Mouse (Mus musculus): ENCODE results near the gene Gm36864. TPM values are rescaled to one million over a fixed set of nuclear protein-coding genes. Genes with fewer than 3 reads are reported as not detected.
A peak's percentile ranks its signal among the peaks of the same experiment; 100 is the strongest.
"Not testable (repeated sequence)": the region's sequence is repeated elsewhere in the genome, so short reads cannot be mapped to it uniquely, and the experiment has no call there.

Gm36864 gene
- polyA plus RNA-seq, 1 experiment from 2014 or later: not detected

GRCm38 (mm10) chr7:44241163-44241562 lies 5.2 kb downstream of the Gm36864 start:
- 71% methylated on average over 2 of the region's 2 CpGs for WGBS
- Histone ChIP-seq H3K27ac (replicated peaks) (no peak overlapping the region), H3K4me3 (no peak overlapping the region), H3K4me2 (replicated peaks) (no peak overlapping the region), H3K9ac (replicated peaks) (no peak overlapping the region), H3K4me1 (peaks cover 9% of the 10 kb centered on the region), H3K36me3 (no peaks in the 10 kb centered on the region), H3K9me3 (no peaks in the 10 kb centered on the region), H3K27me3 (no peaks in the 10 kb centered on the region; the same call in 1 of the 2 replicates)
- ATAC-seq (replicated peaks): no peak

GRCm38 (mm10) chr7:44244080-44244479 lies 8.1 kb downstream of the Gm36864 start:
- H3K36me3 ChIP-seq: peaks cover 7% of the 10 kb centered on the region; the same call in 1 of the 2 replicates
- WGBS: 48% methylated on average over 1 of the region's 1 CpGs
- H3K9me3 ChIP-seq: no peaks in the 10 kb centered on the region
- no peak overlapping the region for H3K9ac ChIP-seq (replicated peaks)
- peaks cover 26% of the 10 kb centered on the region for H3K4me1 ChIP-seq
- H3K27ac ChIP-seq (replicated peaks): no peak overlapping the region
- H3K27me3 ChIP-seq: no peaks in the 10 kb centered on the region; the same call in 1 of the 2 replicates
- no peak overlapping the region for H3K4me3 ChIP-seq
- no peak for ATAC-seq (replicated peaks)
- H3K4me2 ChIP-seq (replicated peaks): no peak overlapping the region

GRCm38 (mm10) chr7:44246055-44246983 lies 10.3 kb downstream of the Gm36864 start, which contains the start of the genes 1700028J19Rik and 2410002F23Rik:
TSS of gene 1700028J19Rik (minus strand) at chr7:44246695.
TSS of gene 2410002F23Rik (plus strand) at chr7:44246722.
- peak; percentile 86 for ATAC-seq (replicated peaks)
- WGBS: under 1% methylated on average over 62 of the region's 62 CpGs
- H3K9ac ChIP-seq (replicated peaks): peak within 1 kb of the TSS; percentile 91

GRCm38 (mm10) chr7:44246984-44247470 lies 11.1 kb downstream of the Gm36864 start:
- peak; percentile 36 for ATAC-seq (replicated peaks)
- Histone ChIP-seq H3K36me3 (peaks cover 29% of the 10 kb centered on the region), H3K27me3 (no peaks in the 10 kb centered on the region; the same call in 1 of the 2 replicates), H3K9me3 (no peaks in the 10 kb centered on the region), H3K4me2 (replicated peaks) (peak overlapping the region; percentile 69), H3K9ac (replicated peaks) (peak overlapping the region; percentile 91), H3K4me3 (peak overlapping the region; percentile 94), H3K27ac (replicated peaks) (peak overlapping the region; percentile 96), H3K4me1 (peaks cover 36% of the 10 kb centered on the region)
- WGBS: under 1% methylated on average over 23 of the region's 23 CpGs

More at GRCm38 (mm10) chr7:44246055-44246983, 10.3 kb downstream of the Gm36864 start, which contains the start of the genes 1700028J19Rik and 2410002F23Rik:
- H3K27ac ChIP-seq (replicated peaks): peak within 1 kb of the TSS; percentile 96
- peaks cover 36% of the 10 kb centered on the region for H3K4me1 ChIP-seq
- no peaks in the 10 kb centered on the region for H3K9me3 ChIP-seq
- peaks cover 27% of the 10 kb centered on the region for H3K36me3 ChIP-seq
- H3K4me2 ChIP-seq (replicated peaks): peak within 1 kb of the TSS; percentile 69
- no peaks in the 10 kb centered on the region; the same call in 1 of the 2 replicates for H3K27me3 ChIP-seq
- peak within 1 kb of the TSS; percentile 94 for H3K4me3 ChIP-seq

- H3K36me3 ChIP-seq: peaks cover 38% of the 10 kb centered on the region
- no peak overlapping the region for H3K27ac ChIP-seq (replicated peaks)
- peak overlapping the region; percentile 91 for H3K9ac ChIP-seq (replicated peaks)
- WGBS: 92% methylated on average over 2 of the region's 2 CpGs
- H3K4me2 ChIP-seq (replicated peaks): peak overlapping the region; percentile 69
- no peaks in the 10 kb centered on the region; the same call in 1 of the 2 replicates for H3K27me3 ChIP-seq
- no peak for ATAC-seq (replicated peaks)
- H3K4me1 ChIP-seq: peaks cover 40% of the 10 kb centered on the region
- H3K9me3 ChIP-seq: no peaks in the 10 kb centered on the region
- peak overlapping the region; percentile 94 for H3K4me3 ChIP-seq
These were observed 12.0 kb downstream of the Gm36864 start for GRCm38 (mm10) chr7:44247971-44248370.

GRCm38 (mm10) chr7:44249248-44249647 lies 13.3 kb downstream of the Gm36864 start:
- no peak for ATAC-seq (replicated peaks)
- H3K4me2 ChIP-seq (replicated peaks): no peak overlapping the region
- no peak overlapping the region for H3K27ac ChIP-seq (replicated peaks)
- 93% methylated on average over 4 of the region's 4 CpGs for WGBS
- H3K27me3 ChIP-seq: no peaks in the 10 kb centered on the region
- no peak overlapping the region for H3K9ac ChIP-seq (replicated peaks)
- peaks cover 45% of the 10 kb centered on the region for H3K36me3 ChIP-seq
- H3K9me3 ChIP-seq: no peaks in the 10 kb centered on the region
- peaks cover 40% of the 10 kb centered on the region for H3K4me1 ChIP-seq
- H3K4me3 ChIP-seq: no peak overlapping the region

- not testable (repeated sequence) for H3K9me3 ChIP-seq; H3K9ac ChIP-seq (replicated peaks); ATAC-seq (replicated peaks); H3K27me3 ChIP-seq; H3K4me2 ChIP-seq (replicated peaks); H3K4me3 ChIP-seq; H3K27ac ChIP-seq (replicated peaks)
- Histone ChIP-seq H3K36me3 (peaks cover 49% of the 10 kb centered on the region), H3K4me1 (peaks cover 32% of the 10 kb centered on the region)
- 88% methylated on average over 17 of the region's 17 CpGs for WGBS
These were observed 14.8 kb downstream of the Gm36864 start for GRCm38 (mm10) chr7:44250732-44251275.

GRCm38 (mm10) chr7:44253023-44253616 lies 17.1 kb downstream of the Gm36864 start:
- Histone ChIP-seq H3K9me3 (no peaks in the 10 kb centered on the region), H3K4me2 (replicated peaks) (no peak overlapping the region), H3K9ac (replicated peaks) (no peak overlapping the region), H3K27me3 (no peaks in the 10 kb centered on the region), H3K27ac (replicated peaks) (no peak overlapping the region), H3K4me1 (peaks cover 22% of the 10 kb centered on the region), H3K36me3 (peaks cover 50% of the 10 kb centered on the region), H3K4me3 (no peak overlapping the region)
- 66% methylated on average over 15 of the region's 15 CpGs for WGBS
- 0 out of 2 replicates have a peak, but pooled peaks have one; percentile 10 for ATAC-seq (replicated peaks)

- WGBS: 85% methylated on average over 6 of the region's 6 CpGs
- Histone ChIP-seq H3K36me3 (peaks cover 35% of the 10 kb centered on the region), H3K9me3 (no peaks in the 10 kb centered on the region), H3K4me2 (replicated peaks) (no peak overlapping the region), H3K27me3 (no peaks in the 10 kb centered on the region), H3K4me3 (no peak overlapping the region), H3K27ac (replicated peaks) (no peak overlapping the region), H3K4me1 (peaks cover 6% of the 10 kb centered on the region; the same call in 1 of the 2 replicates), H3K9ac (replicated peaks) (no peak overlapping the region)
- ATAC-seq (replicated peaks): no peak
These were observed 19.0 kb downstream of the Gm36864 start for GRCm38 (mm10) chr7:44254930-44255329.

- H3K4me2 ChIP-seq (replicated peaks): no peak within 1 kb of the TSS
- no peak within 1 kb of the TSS for H3K4me3 ChIP-seq
- WGBS: 85% methylated on average over 4 of the region's 4 CpGs
- no peak for ATAC-seq (replicated peaks)
- H3K4me1 ChIP-seq: peaks cover 1% of the 10 kb centered on the region; the same call in 1 of the 2 replicates
- H3K36me3 ChIP-seq: peaks cover 19% of the 10 kb centered on the region
- no peaks in the 10 kb centered on the region for H3K9me3 ChIP-seq
- H3K27ac ChIP-seq (replicated peaks): no peak within 1 kb of the TSS
- H3K9ac ChIP-seq (replicated peaks): no peak within 1 kb of the TSS
- H3K27me3 ChIP-seq: no peaks in the 10 kb centered on the region
These were observed 21.3 kb downstream of the Gm36864 start, which contains the start of gene Acp4 for GRCm38 (mm10) chr7:44257278-44257677. TSS of gene Acp4 (minus strand) at chr7:44257378.

- no peak overlapping the region for H3K4me2 ChIP-seq (replicated peaks)
- no peak for ATAC-seq (replicated peaks)
- 77% methylated on average over 6 of the region's 6 CpGs for WGBS
- no peak overlapping the region for H3K9ac ChIP-seq (replicated peaks)
- no peak overlapping the region for H3K27ac ChIP-seq (replicated peaks)
- peaks cover 6% of the 10 kb centered on the region; the same call in 1 of the 2 replicates for H3K4me1 ChIP-seq
- H3K4me3 ChIP-seq: no peak overlapping the region
- H3K36me3 ChIP-seq: 0 out of 2 replicates have a peak, but pooled peaks cover 2% of the 10 kb centered on the region
- H3K9me3 ChIP-seq: no peaks in the 10 kb centered on the region
- H3K27me3 ChIP-seq: no peaks in the 10 kb centered on the region
These were observed 24.4 kb downstream of the Gm36864 start for GRCm38 (mm10) chr7:44260410-44260809.
